Mouse (Mus musculus) forebrain, postnatal 0 days (tissue): ENCODE data around the gene Efna4. TPM values are rescaled to one million over a fixed set of nuclear protein-coding genes. Genes with fewer than 3 reads are reported as not detected.

Experiments used
- ATAC-seq: fragments of 200-750 bp; cut with Nextera tagmentation; 2 replicates; pipeline ENCODE4 v1.8.0; 2017; ENCODE audit warnings: mild to moderate bottlenecking, moderate library complexity
- DNase-seq: peaks from one replicate; pipeline ENCODE4 v3.0.0-alpha.2; 2015
- H3K27ac ChIP-seq: fragments of 300-500 bp; sonication (generic); 2 replicates; pipeline ENCODE4 v1.5.1; 2014; ENCODE audit warnings: low read depth, mild to moderate bottlenecking, antibody characterized with exemption, low read length, moderate library complexity, mixed read lengths
- H3K27me3 ChIP-seq: fragments of 300-500 bp; sonication (generic); 2 replicates; pipeline ENCODE4 v1.6.1; 2014; ENCODE audit warnings: mild to moderate bottlenecking, low read length, mixed read lengths; ENCODE audit not compliant: insufficient read depth
- H3K36me3 ChIP-seq: fragments of 300-500 bp; sonication (generic); 2 replicates; pipeline ENCODE4 v1.6.1; 2014; ENCODE audit warnings: mild to moderate bottlenecking, moderate library complexity; ENCODE audit not compliant: insufficient read depth
- H3K4me1 ChIP-seq: fragments of 300-500 bp; sonication (generic); 2 replicates; pipeline ENCODE4 v1.6.1; 2014; ENCODE audit warnings: antibody characterized with exemption; ENCODE audit not compliant: insufficient read depth
- H3K4me2 ChIP-seq: fragments of 300-500 bp; sonication (generic); 2 replicates; pipeline ENCODE4 v1.6.1; 2014; ENCODE audit warnings: low read depth, mild to moderate bottlenecking, moderate library complexity
- H3K4me3 ChIP-seq: fragments of 300-500 bp; sonication (generic); 2 replicates; pipeline ENCODE4 v1.5.1; 2014; ENCODE audit warnings: low read depth, low read length, mixed read lengths
- H3K9ac ChIP-seq: fragments of 300-500 bp; sonication (generic); 2 replicates; pipeline ENCODE4 v1.6.1; 2014; ENCODE audit warnings: mild to moderate bottlenecking
- H3K9me3 ChIP-seq: fragments of 300-500 bp; sonication (generic); 2 replicates; pipeline ENCODE4 v1.6.1; 2016; ENCODE audit warnings: low read length
- CTCF ChIP-seq: sonication (generic); IDR thresholded peaks from 2 replicates; pipeline ENCODE4 v1.5.1; 2016; ENCODE audit warnings: antibody characterized with exemption, control low read depth, low read depth
- WGBS: fragments of 180-500 bp; shearing (Covaris S2); extraction: QIAGEN DNeasy Blood & Tissue Kit; methylation state at CpG from one replicate; pipeline ENCODE4 v1.1.7; 2014; 5-methylcytosine and 5-hydroxymethylcytosine counted together
- polyA plus RNA-seq: library from polyadenylated mRNA; unstranded; fragments of >200 nt; fragmentation: Nextera tagmentation; extraction: Ambion mirVana; gene quantifications from 2 replicates; pipeline ENCODE4 v1.2.1, GENCODE M21; 2015
- total RNA-seq: library from RNA; depleted of rRNA; stranded (reverse); fragments of >200 nt; gene quantifications from 2 replicates; pipeline ENCODE4 v1.2.3, GENCODE M21; 2014

Efna4 gene
- total and polyA plus RNA-seq, 2 experiments from 2014 or later = 7.8 to 8.4 TPM

DNA sequence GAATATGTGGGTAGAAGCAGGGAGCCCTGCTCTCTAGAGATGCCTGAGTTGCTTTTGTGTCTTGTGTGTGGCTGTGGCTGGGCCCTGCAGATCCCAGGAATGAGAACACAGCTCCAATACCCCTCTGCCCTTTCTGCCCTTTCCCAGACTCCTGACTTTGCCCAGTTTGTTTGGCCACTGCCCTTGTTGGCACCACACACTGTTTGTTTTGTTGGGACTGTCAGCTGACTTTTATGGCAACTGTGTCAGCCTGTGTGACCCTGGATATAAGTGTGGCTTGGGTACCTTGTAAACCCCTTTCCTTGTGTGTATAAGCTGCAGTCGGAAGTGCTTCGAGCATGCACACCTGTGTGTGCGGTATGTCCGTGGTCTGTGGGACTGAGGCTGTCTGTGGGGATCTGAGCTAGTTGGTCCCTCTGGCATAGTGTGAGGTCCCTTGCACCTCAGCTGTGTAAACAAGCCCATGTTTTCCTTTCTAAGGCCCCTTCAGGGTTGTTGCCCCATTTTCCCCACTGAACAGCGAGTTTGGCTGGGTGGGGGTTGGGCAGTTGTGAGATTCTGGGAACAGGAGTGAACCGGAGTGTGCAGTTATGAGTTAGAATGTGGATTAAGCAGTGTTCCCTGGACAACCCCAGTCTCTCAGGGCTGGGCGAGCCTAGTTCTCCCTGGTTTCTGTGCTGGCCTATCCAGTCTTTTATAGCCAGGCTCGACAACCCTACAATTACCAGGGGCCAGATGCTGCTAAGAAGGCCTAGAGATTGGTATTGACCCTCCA, 32.1 kb downstream of the Efna4 start:
- Histone ChIP-seq H3K27me3 (no peaks in the 10 kb centered on the region), H3K4me1 (no peaks in the 10 kb centered on the region), H3K4me2 (no peak overlapping the region), H3K9me3 (no peaks in the 10 kb centered on the region), H3K27ac (no peak overlapping the region), H3K4me3 (no peak overlapping the region), H3K9ac (no peak overlapping the region), H3K36me3 (no peaks in the 10 kb centered on the region)
- no peak for TF ChIP-seq CTCF
- ATAC-seq (no peak), DNase-seq (no peak)
- WGBS = 76% methylated on average over 8 of the region's 8 CpGs

DNA sequence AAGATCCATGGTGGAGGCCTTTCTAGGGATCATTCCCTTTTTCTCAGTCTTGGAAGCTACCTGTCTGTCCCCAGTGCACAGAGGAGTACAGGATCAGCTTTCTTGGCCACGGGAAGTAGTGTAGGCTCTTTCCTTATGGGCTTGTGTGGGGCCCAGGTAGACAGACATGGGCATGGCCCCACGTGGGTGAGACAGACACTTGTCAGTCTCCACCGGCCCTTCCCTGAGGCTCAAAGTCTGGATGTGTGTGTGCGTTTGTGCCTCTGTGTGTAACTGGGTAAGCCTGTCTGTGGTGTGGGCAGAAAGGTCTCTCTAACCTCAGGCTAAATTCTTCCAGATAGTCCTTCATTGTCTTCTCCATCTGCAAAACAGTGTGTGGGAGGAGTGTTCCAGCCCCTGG, 32.7 kb downstream of the Efna4 start:
- ATAC-seq = no peak
- WGBS = 73% methylated on average over 4 of the region's 4 CpGs

DNA sequence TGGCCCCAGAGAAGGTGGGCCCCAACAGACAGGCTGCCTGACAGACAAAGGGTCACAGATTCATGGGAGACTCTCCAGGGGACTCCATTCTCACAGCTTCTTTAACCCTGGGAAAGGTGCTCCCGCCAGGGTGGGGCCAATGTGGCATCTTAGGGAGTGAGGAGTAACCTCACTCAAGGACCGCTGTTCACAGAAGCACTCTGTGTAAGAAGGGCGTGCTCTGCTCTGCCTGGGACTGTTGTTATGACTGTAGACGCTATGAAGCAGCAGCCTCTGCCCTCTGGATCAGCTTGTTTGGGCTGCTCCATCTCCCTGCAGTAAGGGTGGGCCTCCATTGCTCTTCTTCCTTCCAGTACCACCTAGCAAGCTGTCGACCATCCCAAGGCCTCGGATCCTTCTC, 33.4 kb downstream of the Efna4 start:
- DNase-seq (no peak), ATAC-seq (no peak)
- no peaks in the 10 kb centered on the region for H3K9me3 ChIP-seq
- no peak overlapping the region for H3K4me2 ChIP-seq
- H3K36me3 ChIP-seq = no peaks in the 10 kb centered on the region
- no peak overlapping the region for H3K4me3 ChIP-seq
- no peaks in the 10 kb centered on the region for H3K4me1 ChIP-seq
- no peak for TF ChIP-seq CTCF
- no peaks in the 10 kb centered on the region; the same call in 1 of the 2 replicates for H3K27me3 ChIP-seq
- WGBS = 72% methylated on average over 6 of the region's 6 CpGs
- no peak overlapping the region for H3K9ac ChIP-seq
- H3K27ac ChIP-seq = no peak overlapping the region

More for the DNA sequence above, 32.7 kb downstream of the Efna4 start:
- Histone ChIP-seq H3K36me3 (no peaks in the 10 kb centered on the region), H3K4me1 (no peaks in the 10 kb centered on the region), H3K4me2 (no peak overlapping the region), H3K9ac (no peak overlapping the region), H3K27ac (no peak overlapping the region), H3K27me3 (no peaks in the 10 kb centered on the region; the same call in 1 of the 2 replicates), H3K4me3 (no peak overlapping the region), H3K9me3 (no peaks in the 10 kb centered on the region)
- TF ChIP-seq CTCF = no peak
- DNase-seq = no peak

DNA sequence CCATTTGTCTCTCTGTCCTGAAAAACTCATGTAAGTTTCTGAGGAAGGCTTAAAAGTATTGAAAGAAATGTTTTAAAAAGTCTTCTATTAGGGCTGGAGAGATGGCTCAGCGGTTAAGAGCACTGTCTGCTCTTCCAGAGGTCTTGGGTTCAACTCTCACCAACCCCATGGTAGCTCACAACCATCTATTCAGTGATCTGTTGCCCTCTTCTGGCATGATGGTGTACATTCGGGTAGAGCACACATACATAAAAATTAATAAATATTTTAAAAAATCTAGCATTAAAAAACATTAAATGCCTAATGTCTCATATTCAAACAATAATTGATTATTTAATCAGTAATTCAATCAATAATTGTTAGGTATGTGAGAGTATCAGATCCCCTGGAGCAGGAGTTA, 37.3 kb downstream of the Efna4 start:
- Histone ChIP-seq H3K9ac (no peak overlapping the region), H3K27ac (no peak overlapping the region), H3K4me2 (no peak overlapping the region), H3K36me3 (no peaks in the 10 kb centered on the region), H3K4me1 (no peaks in the 10 kb centered on the region), H3K4me3 (no peak overlapping the region), H3K9me3 (no peaks in the 10 kb centered on the region), H3K27me3 (no peaks in the 10 kb centered on the region; the same call in 1 of the 2 replicates)
- no peak for DNase-seq
- no peak for ATAC-seq
- 0 out of 2 replicates have a peak, but pooled peaks have one; percentile 11 for TF ChIP-seq CTCF
- 64% methylated on average over 2 of the region's 2 CpGs for WGBS

DNA sequence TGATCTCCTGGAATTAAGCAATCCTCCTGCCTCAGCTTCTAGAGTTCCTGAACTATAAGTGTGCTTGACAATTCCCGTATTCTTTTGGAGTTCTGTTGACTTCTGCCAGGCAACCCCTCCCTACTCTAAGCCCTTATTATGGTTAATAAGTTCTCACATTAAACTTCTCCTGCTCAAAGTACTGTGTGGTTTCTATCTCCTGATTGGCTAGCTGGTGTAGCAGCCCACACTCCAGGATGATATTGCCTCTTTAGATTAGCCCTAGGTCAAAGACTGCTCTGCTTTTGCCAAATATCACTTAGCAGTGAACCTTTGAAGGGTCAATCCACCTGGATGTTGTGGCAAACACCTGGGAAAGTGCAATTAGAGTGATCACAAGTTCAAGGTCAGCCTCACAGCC, 37.8 kb downstream of the Efna4 start:
- no peak for TF ChIP-seq CTCF
- Histone ChIP-seq H3K4me2 (peak overlapping the region; percentile 32), H3K27me3 (no peaks in the 10 kb centered on the region; the same call in 1 of the 2 replicates)

DNA sequence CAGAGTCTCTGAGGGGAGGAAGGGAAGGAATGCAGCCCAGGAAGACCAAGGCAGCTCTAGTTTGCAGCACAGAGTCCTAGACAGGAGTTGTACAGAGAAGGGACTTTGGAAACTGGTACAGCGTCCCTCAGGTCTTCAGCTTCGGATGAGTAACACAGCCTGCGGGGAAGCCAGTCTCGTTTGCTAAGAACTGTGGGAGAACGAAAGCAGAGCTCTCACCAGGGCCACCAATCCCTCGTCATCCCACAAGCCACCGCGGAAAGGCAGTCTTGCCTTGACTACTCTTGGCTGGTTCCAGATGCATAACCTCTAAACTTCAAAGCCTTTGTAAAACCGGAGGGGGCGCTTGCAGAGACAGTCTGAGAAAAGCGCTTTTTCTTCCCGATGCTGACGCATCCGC, 38.3 kb downstream of the Efna4 start:
- WGBS = 8% methylated on average over 14 of the region's 14 CpGs
- TF ChIP-seq CTCF = peak; percentile 40
- peak; percentile 73 for ATAC-seq

More for the DNA sequence above, 37.8 kb downstream of the Efna4 start:
- no peak overlapping the region for H3K27ac ChIP-seq
- H3K36me3 ChIP-seq = no peaks in the 10 kb centered on the region
- H3K4me3 ChIP-seq = no peak overlapping the region
- no peaks in the 10 kb centered on the region for H3K9me3 ChIP-seq
- 62% methylated on average over 1 of the region's 1 CpGs for WGBS
- H3K9ac ChIP-seq = no peak overlapping the region
- no peak for ATAC-seq
- DNase-seq = no peak
- no peaks in the 10 kb centered on the region for H3K4me1 ChIP-seq

DNA sequence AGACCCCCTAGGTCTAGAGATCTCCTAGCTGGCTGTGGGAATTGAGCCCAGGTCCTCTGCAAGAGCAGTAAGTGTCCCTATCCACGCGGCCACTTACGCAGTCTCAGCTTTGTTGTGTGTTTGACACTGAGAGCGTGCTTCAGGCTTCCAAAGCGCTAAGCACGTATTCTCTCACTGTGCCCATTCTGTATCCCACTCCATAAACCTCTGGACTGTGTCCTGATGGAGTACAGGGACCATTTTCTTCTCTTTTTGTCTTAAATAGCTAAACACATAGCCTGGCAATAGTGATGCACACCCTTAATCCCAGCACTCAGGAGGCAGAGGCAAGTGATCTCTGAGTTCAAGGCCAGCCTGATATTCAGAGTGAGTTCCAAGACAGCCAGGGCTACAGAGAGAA, 38.9 kb downstream of the Efna4 start:
- Histone ChIP-seq H3K27me3 (no peaks in the 10 kb centered on the region; the same call in 1 of the 2 replicates), H3K27ac (no peak overlapping the region), H3K4me3 (no peak overlapping the region), H3K4me2 (no peak overlapping the region), H3K9me3 (no peaks in the 10 kb centered on the region), H3K4me1 (no peaks in the 10 kb centered on the region), H3K9ac (no peak overlapping the region), H3K36me3 (no peaks in the 10 kb centered on the region)
- WGBS = 69% methylated on average over 6 of the region's 6 CpGs
- DNase-seq (no peak), ATAC-seq (no peak)
- TF ChIP-seq CTCF = no peak

More for the DNA sequence above, 38.3 kb downstream of the Efna4 start:
- Histone ChIP-seq H3K4me3 (no peak overlapping the region), H3K4me2 (peak overlapping the region; percentile 32), H3K9me3 (no peaks in the 10 kb centered on the region), H3K27me3 (no peaks in the 10 kb centered on the region; the same call in 1 of the 2 replicates), H3K36me3 (no peaks in the 10 kb centered on the region), H3K4me1 (no peaks in the 10 kb centered on the region), H3K27ac (no peak overlapping the region), H3K9ac (no peak overlapping the region)
- DNase-seq = peak; percentile 49
